Mouse (Mus musculus): ENCODE measurements at regions not wholly inside any gene's neighbourhood (a gene's known extent, or its start where the extent isn't known, plus 50 kb on each side); places are given as distances from the start of the nearest gene placed in this dataset.

DNA sequence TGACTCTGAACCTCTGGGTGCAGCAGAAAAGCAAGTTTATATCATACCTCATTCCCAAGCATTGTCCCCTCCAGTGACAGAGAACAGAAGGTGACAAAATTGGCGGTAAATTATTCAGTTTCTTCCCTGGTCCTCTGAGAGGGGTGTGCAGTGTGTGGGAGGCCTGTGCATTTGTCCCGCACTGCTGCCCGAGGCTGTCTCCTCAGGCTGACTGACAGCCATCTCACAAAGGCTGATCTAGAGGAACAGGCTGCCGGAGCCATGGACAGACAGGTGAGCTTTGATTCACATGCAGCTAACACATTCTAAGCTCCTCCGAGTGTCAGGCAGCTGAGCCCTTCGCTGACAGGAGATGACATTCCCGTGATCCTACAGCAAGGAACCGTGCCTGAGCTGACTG is 299.9 kb upstream of the Cdh4 start:
- H3K27ac ChIP-seq (ENCODE audit: low read depth): no peak overlapping the region
- no peaks in the 10 kb centered on the region for H3K27me3 ChIP-seq (ENCODE audit: insufficient read depth, low read length)
- H3K4me1 ChIP-seq (ENCODE audit: insufficient read depth): no peaks in the 10 kb centered on the region
- H3K36me3 ChIP-seq (ENCODE audit: insufficient read depth): no peaks in the 10 kb centered on the region
- DNase-seq (no peak), ATAC-seq (ENCODE audit: insufficient read depth) (no peak)
- 66% methylated on average over 8 of the region's 8 CpGs for WGBS
- H3K4me2 ChIP-seq: no peak overlapping the region
- H3K4me3 ChIP-seq (ENCODE audit: low read depth, low read length): no peak overlapping the region
- no peaks in the 10 kb centered on the region for H3K9me3 ChIP-seq (ENCODE audit: low read depth, low read length)
- H3K9ac ChIP-seq: no peak overlapping the region
- no peak for TF ChIP-seq CTCF (IDR thresholded peaks at IDR 0.05; ENCODE audit: low read depth)

DNA sequence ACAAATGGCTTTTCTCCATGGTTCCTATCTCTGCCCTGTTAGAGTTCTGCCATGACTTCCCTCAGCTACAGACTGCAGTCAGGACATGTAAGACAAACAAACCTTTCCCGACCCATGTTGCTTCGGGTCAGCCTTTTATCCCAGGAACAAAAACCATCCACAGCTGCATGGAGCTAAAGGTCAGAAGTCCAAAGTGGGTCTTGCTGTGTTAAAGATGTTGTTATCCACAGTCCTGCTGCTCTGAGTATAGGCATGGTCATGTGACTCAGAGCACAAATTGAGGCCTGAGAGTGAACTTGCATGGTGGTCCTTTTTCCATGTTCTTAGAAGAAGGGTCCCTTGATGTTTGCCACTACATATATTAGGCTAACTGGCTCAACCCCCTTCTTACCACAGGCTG is 296.5 kb upstream of the Cdh4 start:
- WGBS: 21% methylated on average over 2 of the region's 2 CpGs
- TF ChIP-seq CTCF (IDR thresholded peaks at IDR 0.05; ENCODE audit: low read depth): no peak
- ATAC-seq (ENCODE audit: insufficient read depth): no peak

DNA sequence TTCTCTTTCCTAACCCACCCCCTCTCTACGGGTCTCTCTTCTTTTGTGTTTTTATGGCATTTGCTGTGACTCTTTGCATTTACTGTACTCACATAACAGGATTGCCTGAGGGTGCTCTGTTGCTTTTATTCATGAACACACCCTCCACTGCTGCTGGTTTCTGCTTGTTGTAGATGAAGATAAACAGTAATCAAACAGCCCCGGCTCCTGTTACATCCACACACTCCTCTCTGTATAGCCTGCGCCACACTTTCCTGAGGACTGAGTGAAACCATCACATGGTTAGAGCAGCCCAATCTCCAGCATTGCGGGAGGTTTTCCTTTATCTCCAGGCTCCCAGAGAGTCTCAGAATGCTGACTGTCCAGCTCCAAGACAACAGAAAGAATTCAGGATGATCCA is 296.0 kb upstream of the Cdh4 start:
- no peak overlapping the region for H3K9ac ChIP-seq
- H3K4me3 ChIP-seq (ENCODE audit: low read depth, low read length): no peak overlapping the region
- no peaks in the 10 kb centered on the region for H3K27me3 ChIP-seq (ENCODE audit: insufficient read depth, low read length)
- no peaks in the 10 kb centered on the region for H3K9me3 ChIP-seq (ENCODE audit: low read depth, low read length)
- no peak for ATAC-seq (ENCODE audit: insufficient read depth)
- 39% methylated on average over 4 of the region's 4 CpGs for WGBS
- DNase-seq: no peak
- no peak for TF ChIP-seq CTCF (IDR thresholded peaks at IDR 0.05; ENCODE audit: low read depth)
- H3K36me3 ChIP-seq (ENCODE audit: insufficient read depth): no peaks in the 10 kb centered on the region
- H3K27ac ChIP-seq (ENCODE audit: low read depth): no peak overlapping the region
- H3K4me2 ChIP-seq: no peak overlapping the region
- H3K4me1 ChIP-seq (ENCODE audit: insufficient read depth): no peaks in the 10 kb centered on the region

More for the DNA sequence above, 296.5 kb upstream of the Cdh4 start:
- Histone ChIP-seq H3K4me1 (ENCODE audit: insufficient read depth) (no peaks in the 10 kb centered on the region), H3K9me3 (ENCODE audit: low read depth, low read length) (no peaks in the 10 kb centered on the region), H3K27ac (ENCODE audit: low read depth) (no peak overlapping the region), H3K4me2 (no peak overlapping the region), H3K9ac (no peak overlapping the region), H3K4me3 (ENCODE audit: low read depth, low read length) (no peak overlapping the region), H3K36me3 (ENCODE audit: insufficient read depth) (no peaks in the 10 kb centered on the region), H3K27me3 (ENCODE audit: insufficient read depth, low read length) (no peaks in the 10 kb centered on the region)
- DNase-seq: no peak

- ATAC-seq (ENCODE audit: insufficient read depth) (no peak), DNase-seq (no peak)
- Histone ChIP-seq H3K27ac (ENCODE audit: low read depth) (no peak overlapping the region), H3K4me2 (no peak overlapping the region), H3K9ac (no peak overlapping the region), H3K27me3 (ENCODE audit: insufficient read depth, low read length) (no peaks in the 10 kb centered on the region), H3K36me3 (ENCODE audit: insufficient read depth) (no peaks in the 10 kb centered on the region), H3K4me1 (ENCODE audit: insufficient read depth) (no peaks in the 10 kb centered on the region), H3K4me3 (ENCODE audit: low read depth, low read length) (no peak overlapping the region), H3K9me3 (ENCODE audit: low read depth, low read length) (no peaks in the 10 kb centered on the region)
- no peak for TF ChIP-seq CTCF (IDR thresholded peaks at IDR 0.05; ENCODE audit: low read depth)
- 52% methylated on average over 5 of the region's 5 CpGs for WGBS
Observed at GRCm38 (mm10) chr2:179148194-179148593, 294.0 kb upstream of the Cdh4 start.

- no peak overlapping the region for H3K4me2 ChIP-seq
- H3K9ac ChIP-seq: no peak overlapping the region
- ATAC-seq (ENCODE audit: insufficient read depth): no peak
- DNase-seq: no peak
- WGBS: 51% methylated on average over 4 of the region's 4 CpGs
- H3K4me3 ChIP-seq (ENCODE audit: low read depth, low read length): no peak overlapping the region
- H3K4me1 ChIP-seq (ENCODE audit: insufficient read depth): no peaks in the 10 kb centered on the region
- no peaks in the 10 kb centered on the region for H3K9me3 ChIP-seq (ENCODE audit: low read depth, low read length)
- H3K27me3 ChIP-seq (ENCODE audit: insufficient read depth, low read length): no peaks in the 10 kb centered on the region
- TF ChIP-seq CTCF (IDR thresholded peaks at IDR 0.05; ENCODE audit: low read depth): no peak
- H3K27ac ChIP-seq (ENCODE audit: low read depth): no peak overlapping the region
- H3K36me3 ChIP-seq (ENCODE audit: insufficient read depth): no peaks in the 10 kb centered on the region
Observed at GRCm38 (mm10) chr2:179148667-179149066, 293.6 kb upstream of the Cdh4 start.

GRCm38 (mm10) chr2:179158881-179159280 is 283.4 kb upstream of the Cdh4 start:
- no peak for TF ChIP-seq CTCF (IDR thresholded peaks at IDR 0.05; ENCODE audit: low read depth)
- no peak overlapping the region for H3K4me3 ChIP-seq (ENCODE audit: low read depth, low read length)
- no peaks in the 10 kb centered on the region for H3K27me3 ChIP-seq (ENCODE audit: insufficient read depth, low read length)
- H3K4me1 ChIP-seq (ENCODE audit: insufficient read depth): no peaks in the 10 kb centered on the region
- no peak overlapping the region for H3K4me2 ChIP-seq
- H3K27ac ChIP-seq (ENCODE audit: low read depth): no peak overlapping the region
- H3K9ac ChIP-seq: no peak overlapping the region
- DNase-seq (no peak), ATAC-seq (ENCODE audit: insufficient read depth) (no peak)
- H3K36me3 ChIP-seq (ENCODE audit: insufficient read depth): no peaks in the 10 kb centered on the region
- no peaks in the 10 kb centered on the region for H3K9me3 ChIP-seq (ENCODE audit: low read depth, low read length)
- 81% methylated on average over 9 of the region's 9 CpGs for WGBS

GRCm38 (mm10) chr2:179163116-179163515 is 279.1 kb upstream of the Cdh4 start:
- WGBS: 75% methylated on average over 5 of the region's 5 CpGs
- no peak for ATAC-seq (ENCODE audit: insufficient read depth)

GRCm38 (mm10) chr2:179170157-179170556 is 272.1 kb upstream of the Cdh4 start:
- WGBS: 20% methylated on average over 6 of the region's 6 CpGs
- no peaks in the 10 kb centered on the region for H3K36me3 ChIP-seq (ENCODE audit: insufficient read depth)
- no peak for ATAC-seq (ENCODE audit: insufficient read depth)
- H3K4me1 ChIP-seq (ENCODE audit: insufficient read depth): no peaks in the 10 kb centered on the region
- H3K9me3 ChIP-seq (ENCODE audit: low read depth, low read length): no peaks in the 10 kb centered on the region
- no peak overlapping the region for H3K4me3 ChIP-seq (ENCODE audit: low read depth, low read length)
- no peak overlapping the region for H3K4me2 ChIP-seq
- no peaks in the 10 kb centered on the region for H3K27me3 ChIP-seq (ENCODE audit: insufficient read depth, low read length)
- DNase-seq: no peak
- no peak overlapping the region for H3K9ac ChIP-seq
- H3K27ac ChIP-seq (ENCODE audit: low read depth): no peak overlapping the region
- TF ChIP-seq CTCF (IDR thresholded peaks at IDR 0.05; ENCODE audit: low read depth): no peak

More at GRCm38 (mm10) chr2:179163116-179163515, 279.1 kb upstream of the Cdh4 start:
- no peak for TF ChIP-seq CTCF (IDR thresholded peaks at IDR 0.05; ENCODE audit: low read depth)
- no peak overlapping the region for H3K9ac ChIP-seq
- H3K4me2 ChIP-seq: no peak overlapping the region
- H3K36me3 ChIP-seq (ENCODE audit: insufficient read depth): no peaks in the 10 kb centered on the region
- H3K27ac ChIP-seq (ENCODE audit: low read depth): no peak overlapping the region
- no peaks in the 10 kb centered on the region for H3K27me3 ChIP-seq (ENCODE audit: insufficient read depth, low read length)
- no peaks in the 10 kb centered on the region for H3K9me3 ChIP-seq (ENCODE audit: low read depth, low read length)
- H3K4me1 ChIP-seq (ENCODE audit: insufficient read depth): no peaks in the 10 kb centered on the region
- DNase-seq: no peak
- no peak overlapping the region for H3K4me3 ChIP-seq (ENCODE audit: low read depth, low read length)
